Mouse (Mus musculus): ENCODE data around the gene Pkd1. TPM values are rescaled to one million over a fixed set of nuclear protein-coding genes. Genes with fewer than 3 reads are reported as not detected.
A peak's percentile ranks its signal among the peaks of the same experiment; 100 is the strongest.

The Pkd1 gene
- polyA plus RNA-seq, 1 experiment from 2014 or later, result 10.9 TPM

DNA sequence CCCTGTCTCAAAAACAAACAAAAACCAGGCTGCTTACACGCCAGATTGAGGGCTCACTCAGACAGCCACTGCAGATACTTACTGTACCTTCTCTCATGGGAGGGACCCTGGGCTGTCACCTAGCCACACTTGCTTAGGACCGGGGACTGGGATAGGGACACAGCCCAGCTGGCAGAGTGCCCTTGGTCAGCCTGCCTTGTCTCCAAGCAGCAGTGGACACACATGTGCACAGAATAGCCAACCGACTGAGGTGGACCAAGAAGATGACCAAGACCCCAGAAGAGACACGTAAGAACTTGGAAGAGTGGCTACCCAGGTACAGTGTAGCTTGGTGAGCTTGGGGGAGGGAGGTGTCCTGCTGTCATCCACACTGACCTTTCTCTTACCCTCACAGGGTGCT is 88.6 kb downstream of the Pkd1 start:
- H3K4me1 ChIP-seq, result peaks cover 52% of the 10 kb centered on the region
- peak overlapping the region; percentile 68 for H3K27ac ChIP-seq (replicated peaks)
- no peaks in the 10 kb centered on the region for H3K9me3 ChIP-seq
- no peak overlapping the region for H3K9ac ChIP-seq
- H3K27me3 ChIP-seq (replicated peaks), result peaks cover 72% of the 10 kb centered on the region
- 74% methylated on average over 4 of the region's 4 CpGs for WGBS
- no peak overlapping the region for H3K4me3 ChIP-seq
- ATAC-seq (ENCODE audit: extremely low read depth, insufficient number of reproducible peaks, low FRiP score, low TSS enrichment), result no peak
- peaks cover 46% of the 10 kb centered on the region for H3K36me3 ChIP-seq
- no peak overlapping the region for H3K4me2 ChIP-seq

GRCm38 (mm10) chr17:24638840-24639239 is 89.2 kb downstream of the Pkd1 start:
- no peak overlapping the region for H3K4me3 ChIP-seq
- no peaks in the 10 kb centered on the region for H3K9me3 ChIP-seq
- peak overlapping the region; percentile 68 for H3K27ac ChIP-seq (replicated peaks)
- 61% methylated on average over 9 of the region's 9 CpGs for WGBS
- ATAC-seq (ENCODE audit: extremely low read depth, insufficient number of reproducible peaks, low FRiP score, low TSS enrichment), result no peak
- peaks cover 73% of the 10 kb centered on the region for H3K27me3 ChIP-seq (replicated peaks)
- peaks cover 48% of the 10 kb centered on the region for H3K36me3 ChIP-seq
- H3K4me1 ChIP-seq, result peaks cover 51% of the 10 kb centered on the region
- H3K9ac ChIP-seq, result no peak overlapping the region
- H3K4me2 ChIP-seq, result no peak overlapping the region

DNA sequence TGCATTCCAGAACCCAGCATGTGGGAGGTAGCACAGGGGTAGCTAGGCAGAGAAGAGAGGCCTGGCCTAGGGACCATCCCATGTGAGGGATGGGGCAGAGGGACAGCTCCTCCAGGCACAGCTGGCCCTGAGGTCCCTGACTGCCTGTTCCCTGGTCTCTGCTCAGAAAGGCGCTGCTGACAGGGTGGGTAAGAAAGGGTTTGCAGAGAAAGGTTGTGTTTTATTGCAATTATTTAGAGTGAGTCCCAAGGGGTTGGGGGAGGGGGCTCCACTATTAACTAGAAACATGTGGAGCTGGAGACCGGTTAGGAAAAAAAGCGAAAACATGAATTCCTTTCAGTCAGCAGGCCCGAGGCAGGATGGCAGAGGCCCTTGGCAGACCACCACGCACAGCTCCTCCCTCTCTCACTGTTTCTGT is 89.9 kb downstream of the Pkd1 start:
- peaks cover 48% of the 10 kb centered on the region for H3K36me3 ChIP-seq
- no peak for ATAC-seq (ENCODE audit: extremely low read depth, insufficient number of reproducible peaks, low FRiP score, low TSS enrichment)
- WGBS, result 47% methylated on average over 5 of the region's 5 CpGs
- H3K27ac ChIP-seq (replicated peaks), result peak overlapping the region; percentile 68
- 0 out of 2 replicates have a peak overlapping the region, but pooled peaks have one; percentile 8 for H3K9ac ChIP-seq
- peaks cover 57% of the 10 kb centered on the region for H3K4me1 ChIP-seq
- no peak overlapping the region for H3K4me3 ChIP-seq
- no peaks in the 10 kb centered on the region for H3K9me3 ChIP-seq
- peaks cover 66% of the 10 kb centered on the region for H3K27me3 ChIP-seq (replicated peaks)
- no peak overlapping the region for H3K4me2 ChIP-seq

GRCm38 (mm10) chr17:24640119-24640518 is 90.5 kb downstream of the Pkd1 start:
- no peak overlapping the region for H3K4me2 ChIP-seq
- 0 out of 2 replicates have a peak overlapping the region, but pooled peaks have one; percentile 8 for H3K9ac ChIP-seq
- H3K36me3 ChIP-seq, result peaks cover 48% of the 10 kb centered on the region
- ATAC-seq (ENCODE audit: extremely low read depth, insufficient number of reproducible peaks, low FRiP score, low TSS enrichment), result no peak
- H3K27ac ChIP-seq (replicated peaks), result peak overlapping the region; percentile 68
- peaks cover 57% of the 10 kb centered on the region for H3K4me1 ChIP-seq
- 87% methylated on average over 7 of the region's 7 CpGs for WGBS
- H3K27me3 ChIP-seq (replicated peaks), result peaks cover 61% of the 10 kb centered on the region
- H3K9me3 ChIP-seq, result no peaks in the 10 kb centered on the region
- H3K4me3 ChIP-seq, result no peak overlapping the region

GRCm38 (mm10) chr17:24640581-24640980 is 90.9 kb downstream of the Pkd1 start:
- Histone ChIP-seq H3K4me2 (no peak overlapping the region), H3K4me3 (no peak overlapping the region), H3K9ac (no peak overlapping the region), H3K36me3 (peaks cover 48% of the 10 kb centered on the region), H3K9me3 (no peaks in the 10 kb centered on the region), H3K27ac (replicated peaks) (0 out of 2 replicates have a peak overlapping the region, but pooled peaks have one; percentile 68), H3K27me3 (replicated peaks) (peaks cover 56% of the 10 kb centered on the region), H3K4me1 (peaks cover 57% of the 10 kb centered on the region)
- 90% methylated on average over 15 of the region's 15 CpGs for WGBS
- no peak for ATAC-seq (ENCODE audit: extremely low read depth, insufficient number of reproducible peaks, low FRiP score, low TSS enrichment)

DNA sequence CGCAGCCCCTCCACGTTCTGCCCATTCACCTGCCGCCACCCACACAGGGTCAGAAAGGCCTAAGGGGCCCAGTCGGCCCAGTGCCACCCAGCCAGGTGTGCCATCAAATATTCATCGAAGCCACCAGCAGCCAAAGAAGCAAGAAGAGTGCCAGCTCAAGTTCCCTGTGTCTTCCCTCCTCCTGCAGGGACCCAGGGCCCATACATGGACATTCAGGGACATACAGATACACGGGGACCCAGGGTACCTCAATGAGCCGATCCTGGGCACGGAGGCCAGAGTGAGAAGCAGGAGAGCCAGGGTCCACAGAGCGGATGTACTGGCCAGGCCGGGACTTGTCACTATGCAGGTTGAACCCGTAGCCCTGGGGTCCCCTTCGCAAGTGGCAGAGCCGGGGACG is 92.3 kb downstream of the Pkd1 start:
- Histone ChIP-seq H3K9ac (no peak overlapping the region), H3K9me3 (no peaks in the 10 kb centered on the region), H3K27me3 (replicated peaks) (peaks cover 49% of the 10 kb centered on the region), H3K27ac (replicated peaks) (no peak overlapping the region), H3K4me3 (no peak overlapping the region), H3K4me2 (no peak overlapping the region), H3K36me3 (peaks cover 48% of the 10 kb centered on the region), H3K4me1 (peaks cover 56% of the 10 kb centered on the region)
- ATAC-seq (ENCODE audit: extremely low read depth, insufficient number of reproducible peaks, low FRiP score, low TSS enrichment), result no peak
- 82% methylated on average over 14 of the region's 14 CpGs for WGBS

DNA sequence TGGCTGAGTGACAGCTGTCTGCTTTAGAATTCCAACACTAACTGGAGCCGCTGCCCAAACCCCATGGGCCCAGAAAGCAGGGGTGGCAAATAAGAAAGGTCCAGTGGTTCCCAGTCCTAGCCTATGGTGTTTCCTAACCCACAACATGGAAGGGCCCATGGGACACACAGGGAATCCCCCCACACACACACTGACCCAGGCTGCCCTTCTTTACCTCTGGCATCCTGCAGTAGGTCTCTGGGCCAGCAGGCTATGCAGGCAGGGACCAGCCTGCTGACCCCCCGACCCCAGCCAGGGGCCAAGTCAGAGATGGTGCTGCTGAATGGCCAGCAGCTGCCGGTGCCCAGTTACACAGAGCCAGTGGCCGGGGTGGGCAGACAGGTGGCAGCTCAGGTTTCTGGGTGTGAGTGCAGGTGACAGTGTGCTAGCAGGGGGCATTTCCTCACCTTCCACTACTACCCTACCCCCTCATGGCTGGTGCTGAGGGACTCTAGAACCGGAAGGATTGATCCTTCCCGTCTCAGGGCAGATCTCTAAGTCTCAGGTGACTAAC is 93.2 kb downstream of the Pkd1 start:
- Histone ChIP-seq H3K9ac (no peak overlapping the region), H3K36me3 (peaks cover 48% of the 10 kb centered on the region), H3K4me2 (no peak overlapping the region), H3K4me3 (no peak overlapping the region), H3K9me3 (no peaks in the 10 kb centered on the region), H3K27me3 (replicated peaks) (peaks cover 48% of the 10 kb centered on the region), H3K27ac (replicated peaks) (no peak overlapping the region), H3K4me1 (peaks cover 57% of the 10 kb centered on the region)
- no peak for ATAC-seq (ENCODE audit: extremely low read depth, insufficient number of reproducible peaks, low FRiP score, low TSS enrichment)
- 71% methylated on average over 6 of the region's 6 CpGs for WGBS

DNA sequence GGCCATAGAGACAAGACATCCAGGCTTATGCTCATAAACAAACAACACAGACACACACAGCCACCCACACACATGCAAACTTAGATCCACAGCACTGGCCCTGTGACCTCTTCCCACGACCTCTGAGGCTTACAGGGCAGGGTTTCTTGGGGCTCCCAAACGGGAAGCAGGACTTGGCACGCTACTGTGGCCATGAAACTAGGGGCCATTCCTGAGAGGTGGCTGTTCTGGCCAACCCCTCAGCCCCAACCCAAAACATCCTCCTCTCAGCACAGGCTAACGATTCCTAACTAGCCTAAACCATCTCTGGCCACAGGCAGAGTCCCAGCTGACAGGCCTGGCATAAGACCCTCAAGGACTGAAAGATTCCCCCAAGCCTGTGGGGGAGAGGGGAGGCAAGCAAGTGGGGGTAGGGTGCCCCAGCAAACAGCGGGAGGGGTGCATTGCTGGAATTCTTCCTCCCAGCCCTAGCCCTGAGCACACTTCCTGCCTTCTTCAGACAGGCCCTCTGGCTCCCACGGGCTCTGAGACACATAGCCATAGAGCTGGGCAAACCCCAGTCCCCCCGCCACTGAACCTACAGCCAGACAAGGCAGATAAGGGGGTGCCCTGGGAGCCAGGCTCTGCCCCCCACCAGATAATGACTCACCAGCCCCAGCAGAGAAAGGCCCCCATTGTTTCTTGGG is 94.5 kb downstream of the Pkd1 start:
- Histone ChIP-seq H3K4me1 (peaks cover 58% of the 10 kb centered on the region), H3K4me3 (peak overlapping the region; percentile 12)

DNA sequence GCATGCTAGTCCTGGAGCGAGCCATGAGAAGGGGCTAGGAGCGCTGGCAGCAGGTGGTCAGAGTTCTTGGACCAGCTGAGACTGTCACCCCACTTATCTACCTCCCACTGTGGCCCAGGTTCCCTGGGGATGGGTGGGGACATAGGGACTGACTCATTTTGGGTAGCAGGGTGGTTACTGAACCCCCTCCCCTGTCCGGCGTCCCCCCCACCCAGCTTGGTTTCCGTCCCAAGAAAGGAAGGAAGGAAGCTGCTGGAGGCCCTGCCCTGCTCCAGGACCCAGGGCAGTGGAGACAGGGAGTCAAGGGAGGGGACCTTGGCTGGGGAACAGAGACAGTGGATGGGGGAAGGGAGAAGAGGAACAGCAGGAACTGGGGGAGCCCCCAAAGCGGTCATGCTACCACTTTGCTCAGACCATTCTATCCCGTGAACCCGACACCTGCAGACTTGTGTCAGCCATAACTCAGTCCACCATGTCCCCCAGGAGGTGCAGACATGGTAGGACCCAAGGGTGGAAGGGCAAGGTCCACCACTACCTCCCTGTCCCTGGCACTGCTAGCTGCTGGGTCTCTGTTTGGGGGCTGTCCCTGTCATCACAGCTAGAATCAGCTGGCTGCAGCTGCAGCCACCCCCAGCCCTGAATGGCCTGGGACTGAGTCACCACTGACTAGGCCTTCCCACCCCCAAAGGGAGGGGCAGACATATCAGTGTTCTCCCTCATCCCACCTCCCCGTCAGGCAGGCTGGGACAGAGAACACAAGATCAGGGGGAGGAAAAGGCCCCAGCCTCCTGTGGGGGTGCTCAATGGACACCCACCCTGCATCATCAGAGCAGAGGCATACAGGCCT is 95.5 kb downstream of the Pkd1 start:
- WGBS, result 60% methylated on average over 9 of the region's 9 CpGs
- Histone ChIP-seq H3K4me1 (peaks cover 56% of the 10 kb centered on the region), H3K9me3 (no peaks in the 10 kb centered on the region), H3K27me3 (replicated peaks) (peaks cover 48% of the 10 kb centered on the region), H3K36me3 (peaks cover 29% of the 10 kb centered on the region), H3K9ac (peak overlapping the region; percentile 38), H3K27ac (replicated peaks) (peak overlapping the region; percentile 87), H3K4me3 (peak overlapping the region; percentile 12), H3K4me2 (peak overlapping the region; percentile 49)
- ATAC-seq (ENCODE audit: extremely low read depth, insufficient number of reproducible peaks, low FRiP score, low TSS enrichment), result 0 out of 2 replicates have a peak, but pooled peaks have one; percentile 15

More for the DNA sequence above, 94.5 kb downstream of the Pkd1 start:
- peak overlapping the region; percentile 38 for H3K9ac ChIP-seq
- no peak for ATAC-seq (ENCODE audit: extremely low read depth, insufficient number of reproducible peaks, low FRiP score, low TSS enrichment)
- H3K9me3 ChIP-seq, result no peaks in the 10 kb centered on the region
- peak overlapping the region; percentile 87 for H3K27ac ChIP-seq (replicated peaks)
- WGBS, result 34% methylated on average over 7 of the region's 7 CpGs
- H3K27me3 ChIP-seq (replicated peaks), result peaks cover 45% of the 10 kb centered on the region
- H3K36me3 ChIP-seq, result peaks cover 38% of the 10 kb centered on the region
- H3K4me2 ChIP-seq, result peak overlapping the region; percentile 49

DNA sequence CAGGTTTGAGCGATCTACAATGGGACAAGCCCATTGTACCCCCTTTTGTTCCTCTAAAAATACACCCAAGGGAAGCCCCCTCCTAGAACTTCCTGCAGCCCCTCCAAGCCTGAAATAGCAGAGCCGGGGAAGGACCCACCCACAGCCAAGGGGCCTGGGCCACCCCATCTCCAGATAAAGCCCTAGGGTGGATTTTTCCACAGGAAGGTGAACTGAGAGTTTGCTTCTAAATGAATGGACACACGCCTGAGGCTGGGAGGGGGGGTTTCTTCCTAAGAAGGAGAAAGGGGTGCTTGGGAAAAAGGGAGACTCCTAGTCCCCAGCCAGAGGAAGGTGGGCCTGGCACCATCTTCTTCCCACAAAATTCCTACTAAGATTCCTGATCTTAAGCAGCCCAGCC is 96.3 kb downstream of the Pkd1 start:
- H3K4me3 ChIP-seq, result no peak overlapping the region
- H3K4me2 ChIP-seq, result peak overlapping the region; percentile 49; the same call in 1 of the 2 replicates
- H3K9ac ChIP-seq, result peak overlapping the region; percentile 38
- peaks cover 57% of the 10 kb centered on the region for H3K4me1 ChIP-seq
- peaks cover 21% of the 10 kb centered on the region for H3K36me3 ChIP-seq
- H3K9me3 ChIP-seq, result no peaks in the 10 kb centered on the region
- ATAC-seq (ENCODE audit: extremely low read depth, insufficient number of reproducible peaks, low FRiP score, low TSS enrichment), result peak; percentile 20; the same call in 1 of the 2 replicates
- H3K27ac ChIP-seq (replicated peaks), result peak overlapping the region; percentile 87
- WGBS, result 45% methylated on average over 3 of the region's 3 CpGs
- peaks cover 54% of the 10 kb centered on the region for H3K27me3 ChIP-seq (replicated peaks)

Data from heart, embryonic 13.5 days (tissue).